Mouse (Mus musculus) C2C12 (cell line): Measurements from ENCODE around the gene Gm29094.
"Not testable (repeated sequence)": the region's sequence is repeated elsewhere in the genome, so short reads cannot be mapped to it uniquely, and the experiment has no call there.

Experiments
- CEBPB ChIP-seq: IDR thresholded peaks from one replicate; pipeline ENCODE4 v1.6.1; 2011; ENCODE audit warnings: low read depth, mild to moderate bottlenecking, control low read depth, moderate library complexity
- CTCF ChIP-seq: IDR thresholded peaks from one replicate; pipeline ENCODE4 v1.5.1; 2011; ENCODE audit not compliant: control insufficient read depth, insufficient read depth, insufficient read length
- FOSL1 ChIP-seq: IDR thresholded peaks from one replicate; pipeline ENCODE4 v1.8.0; 2011; ENCODE audit warnings: mild to moderate bottlenecking, low read length; ENCODE audit not compliant: poor library complexity, insufficient read depth, severe bottlenecking
- MAX ChIP-seq: IDR thresholded peaks from one replicate; pipeline ENCODE4 v1.6.1; 2011; ENCODE audit warnings: mild to moderate bottlenecking, control low read depth
- MYOD1 ChIP-seq: IDR thresholded peaks from one replicate; pipeline ENCODE4 v1.6.1; 2011; ENCODE audit warnings: low read depth; ENCODE audit not compliant: control insufficient read depth, insufficient read length
- MYOG ChIP-seq: IDR thresholded peaks from one replicate; pipeline ENCODE4 v1.6.1; 2011; ENCODE audit not compliant: control insufficient read depth, insufficient read length; ENCODE audit errors: extremely low read depth
- USF1 ChIP-seq: IDR thresholded peaks from one replicate; pipeline ENCODE4 v1.6.1; 2011; ENCODE audit warnings: low read depth, mild to moderate bottlenecking, control low read depth, moderate library complexity

GRCm38 (mm10) chr9:89202256-89202655 lies 3.1 kb downstream of the Gm29094 start:
- TF ChIP-seq CTCF, MAX, MYOD1, USF1, CEBPB, FOSL1, MYOG: not testable (repeated sequence)
